Mouse (Mus musculus) liver, postnatal 0 days (tissue): ENCODE data around the gene Serpind1.

ENCODE experiments used
- CTCF ChIP-seq: sonication (generic); IDR thresholded peaks from 2 replicates; pipeline ENCODE4 v1.5.1; 2016; ENCODE audit warnings: antibody characterized with exemption, low read depth
- EP300 ChIP-seq: IDR thresholded peaks from 2 replicates; pipeline ENCODE4 v1.6.1; 2016; ENCODE audit warnings: antibody characterized with exemption, low read depth, mild to moderate bottlenecking

DNA sequence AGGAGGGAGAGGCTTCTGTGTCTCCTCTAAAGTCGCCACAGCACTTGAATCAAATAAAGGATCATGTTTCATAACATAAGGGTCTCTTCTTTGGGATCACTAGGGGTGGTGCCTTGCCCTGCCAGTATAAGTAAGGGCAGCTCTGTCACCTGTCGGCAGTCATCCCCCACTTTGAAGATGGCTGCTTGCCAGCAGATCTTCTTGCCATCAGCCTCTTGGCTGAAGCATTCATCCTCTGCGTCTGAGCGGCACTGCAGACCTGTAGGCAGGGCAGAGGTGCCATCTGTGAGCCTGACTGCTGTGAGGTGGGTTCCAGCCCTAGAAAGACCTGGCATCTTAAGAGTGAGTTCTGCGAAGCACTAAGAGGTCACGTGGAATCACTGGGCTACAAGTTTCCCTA lies 48.0 kb upstream of the Serpind1 start:
- TF ChIP-seq CTCF: no peak
- TF ChIP-seq EP300: no peak
